Mouse (Mus musculus) spleen, adult 2 months (tissue): ENCODE results near the gene Cd244a.

Experiments used
- CTCF ChIP-seq: fragments of 200-500 bp; IDR thresholded peaks from 2 replicates; pipeline ENCODE4 v1.5.1; 2011; ENCODE audit warnings: mild to moderate bottlenecking, inconsistent platforms; ENCODE audit not compliant: insufficient read depth, insufficient read length, insufficient replicate concordance; ENCODE audit errors: extremely low read depth
- POLR2A ChIP-seq: fragments of 200-500 bp; IDR thresholded peaks from 2 replicates; pipeline ENCODE4 v1.6.1; 2011; ENCODE audit warnings: low read depth, low read length, inconsistent platforms

DNA sequence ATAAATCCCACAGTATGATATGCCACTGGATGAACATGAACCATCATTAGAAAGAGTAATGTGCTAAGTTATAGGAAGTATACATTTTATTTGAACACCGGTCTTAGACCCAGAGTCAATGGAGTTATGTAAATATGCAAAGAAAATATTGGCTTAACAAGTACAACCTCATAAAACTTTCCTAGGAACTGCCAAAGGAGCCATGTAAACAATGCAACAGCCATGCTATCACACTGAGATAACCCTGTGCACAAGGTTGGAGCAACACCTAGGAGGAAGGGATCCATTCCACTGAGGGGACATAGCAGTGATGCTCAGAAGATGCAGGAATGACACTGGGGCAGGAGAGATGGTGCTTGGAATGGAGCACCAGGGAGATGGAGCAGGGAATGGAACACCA lies 45.2 kb upstream of the Cd244a start:
- TF ChIP-seq CTCF (no peak), POLR2A (no peak)
